Mouse (Mus musculus) skeletal muscle tissue, postnatal 0 days (tissue): ENCODE measurements around the gene C2cd2. TPM values are rescaled to one million over a fixed set of nuclear protein-coding genes. Genes with fewer than 3 reads are reported as not detected.

Experiments
- microRNA-seq, 2 experiments: library from miRNA; unstranded; fragments of <30 nt; microRNA quantifications; one replicate each; pipeline ENCODE4; 2016
- polyA plus RNA-seq: library from polyadenylated mRNA; unstranded; fragments of >200 nt; fragmentation: Nextera tagmentation; extraction: Ambion mirVana; gene quantifications from 2 replicates; pipeline ENCODE4 v1.2.1, GENCODE M21; 2015

The C2cd2 gene
- 24.5 and 25.3 TPM in 2 replicates for polyA plus RNA-seq

DNA sequence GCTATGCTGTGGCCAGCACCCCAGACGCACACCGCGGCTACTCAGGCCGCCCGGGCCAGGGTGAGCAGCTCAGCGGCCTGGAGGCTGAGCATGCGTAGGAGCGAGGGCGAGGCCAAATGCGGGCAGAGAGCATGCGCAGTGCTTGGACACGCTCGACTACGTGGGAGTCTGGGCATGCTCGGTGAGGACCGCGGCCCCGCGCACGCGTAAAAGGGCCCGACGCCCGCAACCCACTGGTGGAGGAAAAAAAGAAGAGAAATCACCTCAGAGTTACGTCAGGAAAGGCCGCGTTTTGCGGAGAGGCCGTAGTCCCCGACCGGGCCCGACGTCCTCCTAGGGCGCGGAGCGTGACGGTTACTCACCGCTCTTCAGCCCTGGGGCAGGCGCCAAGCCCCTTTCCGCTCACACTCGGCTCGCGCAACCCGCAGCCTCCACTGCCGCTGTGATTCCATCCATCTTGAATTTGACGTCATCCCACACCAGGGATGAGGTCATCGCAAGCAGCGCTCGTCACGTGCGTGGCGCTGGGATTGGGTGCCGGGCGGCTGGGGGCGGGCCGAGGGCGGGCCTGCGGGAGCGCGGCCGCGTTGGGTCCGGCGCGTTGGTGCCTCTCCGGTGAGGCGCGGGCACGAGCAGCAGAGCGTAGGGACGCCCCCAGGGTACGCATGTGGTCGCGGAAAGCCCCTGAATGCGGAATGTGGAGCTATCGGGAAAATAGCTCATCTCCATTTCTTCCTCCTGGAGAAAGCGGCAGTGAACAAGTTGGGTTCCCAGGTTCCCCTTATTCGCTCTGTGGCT, at the start of gene C2cd2, which contains the start of gene Zbtb21:
Gene C2cd2, minus strand, starts transcription at position 448 of the 798 bp plus-strand sequence.
Gene Zbtb21, minus strand, starts transcription at position 472 of the 798 bp plus-strand sequence.

GRCm38 (mm10) chr16:97996616-97997382, 34.4 kb upstream of the C2cd2 start, which contains the start of gene B230307C23Rik:
TSS of gene B230307C23Rik (plus strand) at chr16:97997315.

DNA sequence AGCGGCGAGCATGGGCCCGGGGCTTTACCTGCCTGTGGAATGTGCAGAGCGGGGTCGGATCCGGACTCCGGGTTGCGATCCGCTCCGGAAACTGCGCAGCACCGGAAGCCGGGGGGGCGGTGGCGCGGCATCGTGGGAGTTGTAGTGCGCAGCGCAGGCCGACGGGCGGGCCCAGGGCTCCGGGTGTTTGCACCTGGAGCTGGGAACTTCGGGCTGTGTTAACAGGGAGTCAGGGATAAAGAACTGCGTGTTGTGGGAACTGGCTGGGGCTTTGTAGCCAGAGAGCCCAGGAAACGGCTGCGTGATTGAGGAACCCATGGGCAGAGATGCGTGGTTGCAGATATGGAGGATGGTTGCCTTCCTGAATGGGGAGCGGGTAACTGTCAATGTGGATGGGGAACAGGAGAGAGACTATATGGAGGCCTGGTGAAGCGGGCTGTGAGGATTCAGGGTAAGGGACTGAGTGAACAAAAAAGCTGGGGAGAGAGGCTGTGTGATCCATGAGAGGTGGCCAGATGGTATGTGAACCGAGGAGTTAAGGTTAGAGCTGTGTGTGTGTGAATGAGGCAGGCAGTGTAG, 110.6 kb downstream of the C2cd2 start, which contains the start of gene Prdm15:
Gene Prdm15, minus strand, starts transcription at position 110 of the 579 bp plus-strand sequence.

Small RNAs within 50 kb of the gene (microRNA-seq; reads per million reads assigned to microRNA genes)
- 0 to 0.51 reads per million in 2 experiments for gene Mir6964

Other genes with a start within 250 kb of the C2cd2 start
- gene Ripk4, start 198.8 kb downstream of the C2cd2 start, polyA plus RNA-seq: 0.22 TPM in 1 of 2 replicates, not detected in the other
- 2.2 and 3.0 TPM in 2 replicates for gene Prdm15, start 110.7 kb downstream of the C2cd2 start, polyA plus RNA-seq
- gene Zbtb21, start within 50 bp of the C2cd2 start, polyA plus RNA-seq: 4.6 and 5.4 TPM in 2 replicates
- gene B230307C23Rik, start 34.7 kb upstream of the C2cd2 start, polyA plus RNA-seq: 14.6 TPM in 2 replicates
- gene A630089N07Rik, start 119.9 kb upstream of the C2cd2 start, polyA plus RNA-seq: 2.8 and 3.8 TPM in 2 replicates